Mouse (Mus musculus) CH12.LX (cell line): ENCODE measurements at regions not wholly inside any gene's neighbourhood (a gene's known extent, or its start where the extent isn't known, plus 50 kb on each side); places are given as distances from the start of the nearest gene placed in this dataset.

Experiments
- DNase-seq: peaks from one replicate; pipeline ENCODE4 v3.0.0-alpha.2; 2013; ENCODE audit errors: extremely low read depth
- H3K27ac ChIP-seq: 2 replicates; pipeline ENCODE4 v1.5.1; 2012; ENCODE audit warnings: low read depth, mild to moderate bottlenecking, control low read depth, moderate library complexity; ENCODE audit not compliant: insufficient read depth
- H3K27me3 ChIP-seq: replicated peaks from 2 replicates; pipeline ENCODE3; 2012; ENCODE audit warnings: inconsistent platforms
- H3K36me3 ChIP-seq, 2 experiments: replicated peaks in 1 of 2; 2 replicates each; pipeline versions ENCODE3 to v1.6.1; 2012; ENCODE audit warnings: inconsistent platforms in 1 of 2, low read length in 1 of 2, mild to moderate bottlenecking in 1 of 2, mixed read lengths in 1 of 2, moderate library complexity in 1 of 2; ENCODE audit not compliant: control insufficient read depth in 1 of 2, insufficient read depth in 1 of 2
- H3K4me1 ChIP-seq, 2 experiments: 2 replicates each; pipeline ENCODE4 v1.6.1; 2012; ENCODE audit warnings: inconsistent platforms in 1 of 2, moderate library complexity in 1 of 2; ENCODE audit not compliant: insufficient read depth in 2 of 2, control insufficient read depth in 1 of 2
- H3K4me2 ChIP-seq: 2 replicates; pipeline ENCODE4 v1.6.1; 2012; ENCODE audit warnings: low read depth, mild to moderate bottlenecking, control low read depth; ENCODE audit not compliant: poor library complexity, insufficient read depth, severe bottlenecking
- H3K4me3 ChIP-seq, 3 experiments: fragments of 150-350 bp in 1 of 3; sonication (generic) in 1 of 3; replicated peaks in 1 of 3; 2 replicates each; pipeline versions ENCODE3 to v1.5.1; 2011 to 2012; ENCODE audit warnings: low read depth in 2 of 3, low read length in 2 of 3, mild to moderate bottlenecking in 2 of 3, moderate library complexity in 2 of 3, control low read depth in 1 of 3, improper control_type of control experiment in 1 of 3, inconsistent platforms in 1 of 3, mixed read lengths in 1 of 3; ENCODE audit not compliant: poor library complexity in 1 of 3
- H3K79me2 ChIP-seq: replicated peaks from 2 replicates; pipeline ENCODE4 v1.6.1; 2012; ENCODE audit warnings: mild to moderate bottlenecking, moderate library complexity; ENCODE audit not compliant: control insufficient read depth, poor library complexity, insufficient read depth, severe bottlenecking; ENCODE audit errors: extremely low read depth
- H3K9ac ChIP-seq: 2 replicates; pipeline ENCODE4 v1.6.1; 2012; ENCODE audit warnings: low read depth, mild to moderate bottlenecking, control low read depth, moderate library complexity; ENCODE audit not compliant: insufficient read depth
- H3K9me3 ChIP-seq: replicated peaks from 2 replicates; pipeline ENCODE3; 2012; ENCODE audit warnings: low read length, inconsistent platforms, mixed read lengths
- BHLHE40 ChIP-seq: IDR thresholded peaks from 2 replicates; pipeline ENCODE4 v1.6.1; 2011; ENCODE audit warnings: mild to moderate bottlenecking, low read depth, low read length, improper control_type of control experiment
- ELF1 ChIP-seq: IDR thresholded peaks from 2 replicates; pipeline ENCODE4 v1.6.1; 2014; ENCODE audit warnings: low read depth, mild to moderate bottlenecking, inconsistent platforms, low read length, improper control_type of control experiment
- ETS1 ChIP-seq: conservative IDR thresholded peaks from 2 replicates; pipeline ENCODE4 v1.6.1; 2012; ENCODE audit warnings: low read depth, mild to moderate bottlenecking, inconsistent platforms, low read length, improper control_type of control experiment, moderate library complexity
- HCFC1 ChIP-seq: IDR thresholded peaks from 2 replicates; pipeline ENCODE4 v1.6.1; 2012; ENCODE audit warnings: low read depth, mild to moderate bottlenecking, inconsistent platforms, low read length, improper control_type of control experiment
- MEF2A ChIP-seq: IDR thresholded peaks from 2 replicates; pipeline ENCODE4 v1.6.1; 2014; ENCODE audit warnings: low read depth, mild to moderate bottlenecking, inconsistent platforms, low read length, improper control_type of control experiment, borderline replicate concordance
- MYC ChIP-seq: IDR thresholded peaks from 2 replicates; pipeline ENCODE4 v1.6.1; 2011; ENCODE audit warnings: low read depth, mild to moderate bottlenecking, improper control_type of control experiment, low read length
- POLR2A ChIP-seq: IDR thresholded peaks from 2 replicates; pipeline ENCODE4 v1.6.1; 2011; ENCODE audit warnings: low read depth, mild to moderate bottlenecking, improper control_type of control experiment, low read length
- POLR2AphosphoS2 ChIP-seq: IDR thresholded peaks from 2 replicates; pipeline ENCODE4 v1.6.1; 2011; ENCODE audit warnings: low read depth, low read length, improper control_type of control experiment
- SIN3A ChIP-seq: IDR thresholded peaks from 2 replicates; pipeline ENCODE4 v1.6.1; 2012; ENCODE audit warnings: low read length, improper control_type of control experiment, inconsistent platforms
- TBP ChIP-seq: conservative IDR thresholded peaks from 2 replicates; pipeline ENCODE4 v1.6.1; 2011; ENCODE audit warnings: low read depth, low read length, improper control_type of control experiment
- TCF12 ChIP-seq: IDR thresholded peaks from 2 replicates; pipeline ENCODE4 v1.6.1; 2014; ENCODE audit warnings: low read depth, mild to moderate bottlenecking, inconsistent platforms, low read length, improper control_type of control experiment
- USF2 ChIP-seq: conservative IDR thresholded peaks from 2 replicates; pipeline ENCODE4 v1.6.1; 2011; ENCODE audit warnings: low read depth, low read length, improper control_type of control experiment
- ZMIZ1 ChIP-seq: IDR thresholded peaks from 2 replicates; pipeline ENCODE4 v1.6.1; 2012; ENCODE audit warnings: low read depth, mild to moderate bottlenecking, inconsistent platforms, low read length, improper control_type of control experiment
- dilution Hi-C: fragments of 300-500 bp; cut with MboI; formaldehyde crosslinking; loops from 2 replicates; pipeline ENCODE4 v1.14.3; 2020; ENCODE audit warnings: low sequenced_read_pairs; ENCODE audit not compliant: extremely low pct_unique_long_range_greater_than_20kb, extremely low pct_ligation_motif_present
- in situ Hi-C: fragments of 300-500 bp; cut with MboI; formaldehyde crosslinking; loops from 3 replicates; pipeline ENCODE4 v1.14.3; 2019; ENCODE audit warnings: low sequenced_read_pairs, low pct_ligation_motif_present, low pct_unique_long_range_greater_than_20kb, mixed read lengths

DNA sequence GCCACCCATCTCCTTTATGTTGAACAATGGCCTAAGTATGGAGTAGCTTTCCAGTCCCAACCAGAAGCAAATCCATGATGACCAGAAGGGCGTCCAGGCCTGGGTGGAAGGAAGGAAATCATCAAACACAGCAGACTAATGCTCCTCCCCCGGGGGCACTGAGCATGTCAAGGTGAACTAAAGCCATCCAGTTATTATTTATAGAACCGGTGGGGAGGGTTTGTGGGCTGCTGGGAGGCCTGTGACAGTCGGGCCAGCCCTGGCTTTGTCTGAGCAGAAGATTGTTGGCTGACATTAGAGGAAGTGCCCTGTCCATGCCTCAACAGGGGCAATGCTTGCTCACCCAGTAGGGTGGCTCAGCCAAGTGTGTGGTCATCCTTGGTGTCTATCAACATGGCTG lies 74.5 kb upstream of the Itga6 start:
- no peak overlapping the region for H3K27ac ChIP-seq
- H3K36me3 ChIP-seq: no peaks in the 10 kb centered on the region
- H3K4me1 ChIP-seq: peaks cover 3 to 12% of the 10 kb centered on the region in 2 experiments; a peak in 1 of 4 replicates

DNA sequence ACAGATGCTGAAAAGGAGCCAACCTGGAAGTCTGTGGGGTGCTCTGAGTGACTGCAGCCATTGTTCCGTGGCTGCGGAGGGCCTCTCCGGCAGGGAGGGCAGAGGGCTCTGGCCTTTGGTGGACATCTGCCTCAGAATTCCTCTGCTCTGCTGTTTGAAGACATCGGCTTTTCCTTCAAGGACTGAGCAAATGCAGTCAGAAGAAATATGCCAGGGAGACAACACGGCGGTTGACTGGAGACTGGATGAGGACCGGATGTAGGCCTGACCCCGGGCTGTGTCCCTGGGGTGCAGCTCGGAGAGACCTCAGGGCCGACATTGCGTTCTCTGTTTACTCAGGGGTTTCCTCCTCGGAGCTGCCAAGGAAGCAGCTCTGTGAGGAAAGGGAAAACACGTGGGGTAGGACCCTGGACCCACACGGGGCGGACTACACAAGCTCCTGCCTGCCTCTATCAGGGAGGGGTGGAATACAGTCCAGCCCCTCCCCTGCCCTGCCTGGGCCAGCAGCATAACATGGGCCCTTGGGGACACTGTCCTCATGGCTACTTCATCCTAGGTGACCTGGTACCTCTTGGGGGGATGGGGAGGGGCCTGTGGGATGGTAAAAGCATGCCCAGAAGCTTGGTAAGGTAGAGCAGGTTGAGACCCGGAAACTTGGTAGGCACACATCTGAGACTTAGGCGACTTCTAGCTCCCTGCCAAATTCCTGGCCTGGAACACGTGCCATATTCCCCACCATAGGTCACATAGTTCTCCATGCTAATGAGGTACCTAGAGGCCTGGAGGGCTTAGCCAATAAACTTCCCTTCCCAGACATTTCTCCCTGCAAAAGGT lies 72.1 kb upstream of the Itga6 start:
- Histone ChIP-seq H3K79me2 (no peaks in the 10 kb centered on the region), H3K27me3 (no peaks in the 10 kb centered on the region), H3K4me2 (no peak overlapping the region), H3K9me3 (no peaks in the 10 kb centered on the region), H3K4me1 (peaks cover 3 to 7% of the 10 kb centered on the region in 2 experiments; a peak in 1 of 4 replicates), H3K36me3 (no peaks in the 10 kb centered on the region), H3K9ac (no peak overlapping the region), H3K4me3 (no peak overlapping the region), H3K27ac (no peak overlapping the region)
- no peak for TF ChIP-seq MYC
- in situ Hi-C loops: no loop called here
- dilution Hi-C loops: no loop called here
- no peak for DNase-seq

More for the DNA sequence above, 74.5 kb upstream of the Itga6 start:
- Histone ChIP-seq H3K27me3 (no peaks in the 10 kb centered on the region), H3K9ac (no peak overlapping the region), H3K4me3 (no peak overlapping the region), H3K9me3 (no peaks in the 10 kb centered on the region), H3K79me2 (no peaks in the 10 kb centered on the region)
- TF ChIP-seq ETS1 (no peak), BHLHE40 (no peak), MEF2A (no peak), USF2 (no peak), HCFC1 (no peak)
- TF ChIP-seq, all 38 proteins: peak for 0
- DNase-seq: no peak
- in situ Hi-C loops (no loop called here), dilution Hi-C loops (no loop called here)
- no peak overlapping the region for H3K4me2 ChIP-seq

DNA sequence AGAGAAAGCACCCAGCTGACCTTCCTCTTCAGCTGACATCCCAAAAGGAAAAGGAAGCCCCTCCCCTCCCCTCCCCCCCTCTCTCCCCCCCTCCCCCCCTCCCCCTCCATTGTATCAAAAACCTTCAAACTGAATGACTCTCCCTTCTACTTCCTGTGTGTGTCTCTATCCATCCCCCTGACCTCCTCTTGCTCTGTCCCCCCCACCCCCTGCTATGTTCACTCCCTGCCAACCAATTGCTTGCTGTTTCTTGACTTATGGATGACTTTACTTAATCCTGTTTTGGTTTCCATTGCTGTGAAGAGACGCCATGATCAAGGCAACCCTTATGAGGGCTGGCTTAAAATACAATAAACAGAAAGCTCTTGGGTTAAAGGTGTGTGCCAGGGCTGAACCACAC lies 64.7 kb upstream of the Itga6 start:
- Histone ChIP-seq H3K36me3 (no peaks in the 10 kb centered on the region), H3K27ac (no peak overlapping the region), H3K9ac (no peak overlapping the region), H3K4me2 (no peak overlapping the region), H3K9me3 (no peaks in the 10 kb centered on the region), H3K4me1 (no peaks in the 10 kb centered on the region), H3K27me3 (no peaks in the 10 kb centered on the region), H3K4me3 (no peak overlapping the region), H3K79me2 (no peaks in the 10 kb centered on the region)
- dilution Hi-C loops (no loop called here), in situ Hi-C loops (no loop called here)
- TF ChIP-seq TCF12 (no peak), POLR2A (no peak), TBP (no peak), ELF1 (no peak), ZMIZ1 (no peak), POLR2AphosphoS2 (no peak), SIN3A (no peak)
- no peak for DNase-seq
